Mouse (Mus musculus) neutrophil, adult 83 days (primary cell): ENCODE results near the gene Olfr666. TPM values are rescaled to one million over a fixed set of nuclear protein-coding genes. Genes with fewer than 3 reads are reported as not detected.

ENCODE experiments used
- total RNA-seq, 2 experiments: library from RNA; stranded (reverse); gene quantifications; one replicate each; pipeline ENCODE4 v1.2.4; 2023

The Olfr666 gene
- total RNA-seq = not detected

DNA sequence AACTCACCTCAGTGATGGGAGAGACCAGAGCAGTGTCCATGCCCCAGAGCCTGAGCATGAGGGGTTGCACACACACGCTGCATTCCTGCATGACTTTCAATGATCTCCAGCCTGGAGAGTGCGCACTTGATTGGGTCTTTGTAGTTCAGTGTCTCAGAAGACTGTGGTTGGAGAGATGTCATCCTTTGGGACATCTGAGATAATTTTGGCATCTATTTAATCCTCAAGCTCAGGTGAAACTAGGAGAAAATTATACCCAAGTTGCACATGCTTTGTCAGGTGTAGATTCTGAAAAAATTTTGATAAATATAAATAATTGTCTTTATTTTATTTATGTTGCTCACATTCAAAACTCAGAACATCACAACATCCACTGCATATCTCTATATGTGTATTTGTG lies at the start of gene Olfr666:
Gene Olfr666, minus strand, starts transcription at position 101 of the 400 bp plus-strand sequence.

DNA sequence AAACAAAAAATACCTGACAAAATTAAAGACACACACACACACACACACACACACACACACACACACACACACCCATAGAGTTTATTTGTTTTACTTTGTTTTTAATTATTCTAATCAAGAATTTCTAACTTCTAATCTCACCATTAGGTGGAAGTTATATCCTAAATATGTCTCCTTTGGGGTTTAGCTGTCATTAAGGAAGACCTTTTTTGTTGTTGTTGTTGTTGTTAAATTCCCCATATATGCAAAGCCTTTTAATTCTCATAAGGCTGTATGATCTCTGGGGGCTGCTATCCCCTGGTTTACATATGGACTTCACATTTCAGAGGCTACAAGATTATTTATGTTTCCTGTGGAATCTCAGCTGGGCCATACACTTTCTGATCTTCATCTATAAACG lies 38.2 kb upstream of the Olfr666 start, which contains the start of gene Olfr669:
Gene Olfr669, plus strand, starts transcription at position 301 of the 400 bp plus-strand sequence.

DNA sequence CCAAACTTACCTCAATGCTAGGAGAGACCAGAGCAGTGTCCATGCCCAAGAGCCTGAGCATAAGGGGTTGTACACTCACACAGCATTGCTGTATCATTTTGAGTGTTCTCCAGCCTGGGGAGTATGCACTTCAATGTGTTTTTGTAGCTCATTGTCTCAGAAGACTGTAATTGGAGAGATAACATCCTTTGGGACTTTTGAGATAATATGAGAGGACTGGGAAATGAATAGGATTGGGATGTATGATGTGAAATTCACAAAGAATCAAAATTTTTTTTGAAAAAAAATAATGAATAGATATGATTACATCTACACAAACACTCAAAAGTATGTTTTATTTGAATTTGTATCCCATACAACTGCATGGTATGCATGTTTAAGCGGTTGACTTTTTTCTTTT lies 32.2 kb upstream of the Olfr666 start, which contains the start of gene Olfr668:
Gene Olfr668, minus strand, starts transcription at position 101 of the 400 bp plus-strand sequence.

DNA sequence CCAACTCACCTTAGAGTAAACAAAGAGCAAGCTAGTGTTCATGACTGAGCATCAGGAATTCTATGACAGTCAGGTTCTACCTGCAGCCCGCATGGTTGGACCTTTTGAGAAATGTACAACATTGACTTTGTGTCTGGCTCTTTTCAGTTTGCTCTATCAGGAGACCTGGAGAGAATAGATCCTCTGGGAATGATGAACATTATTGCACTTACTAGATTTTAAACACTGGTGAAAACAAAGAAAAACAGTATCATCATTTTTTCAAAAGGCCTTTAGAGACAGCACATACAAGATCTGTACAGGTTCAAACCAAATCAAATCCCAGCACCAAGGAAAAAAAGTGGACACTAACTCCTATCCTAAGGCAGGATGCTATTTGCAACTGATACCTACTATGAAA lies 25.6 kb upstream of the Olfr666 start, which contains the start of gene Olfr667:
Gene Olfr667, minus strand, starts transcription at position 101 of the 400 bp plus-strand sequence.

DNA sequence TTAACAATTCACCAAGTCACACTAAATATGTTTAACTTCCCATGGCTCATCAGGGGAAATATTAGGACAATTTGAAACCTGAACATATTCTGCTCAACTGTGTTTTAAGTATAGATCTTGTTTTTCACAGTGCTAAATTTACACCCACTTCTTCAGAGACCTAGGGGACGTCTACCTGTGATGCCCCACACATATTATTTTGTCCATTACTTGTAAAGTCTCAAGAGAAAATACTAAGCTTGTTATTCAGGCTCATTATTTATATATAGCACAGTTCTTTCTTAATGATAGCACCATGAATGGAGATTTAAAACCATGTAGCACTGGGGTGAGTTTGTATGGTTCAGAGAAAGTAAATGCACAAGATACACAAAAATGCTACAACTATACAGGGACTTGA lies 18.0 kb downstream of the Olfr666 start, which contains the start of gene Olfr665:
Gene Olfr665, plus strand, starts transcription at position 301 of the 400 bp plus-strand sequence.

DNA sequence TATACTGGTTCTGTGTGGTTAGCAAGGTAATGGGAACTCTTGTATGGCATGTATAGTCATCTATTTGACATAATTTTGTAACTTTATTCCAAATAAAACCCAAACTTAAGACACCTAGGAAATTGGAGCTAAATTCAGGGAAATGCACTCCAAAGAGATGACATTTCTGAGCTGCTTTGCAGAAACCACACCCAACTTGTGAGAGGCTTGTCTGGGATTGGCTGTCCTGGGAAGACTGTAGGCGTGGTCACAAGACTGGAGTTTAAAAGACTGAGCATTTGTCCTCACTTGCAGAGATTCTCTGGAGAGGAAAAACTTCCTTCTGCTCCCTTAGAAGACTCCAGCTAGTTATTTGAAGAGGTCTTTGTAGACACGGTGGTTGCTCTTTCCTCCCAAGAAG lies 39.0 kb downstream of the Olfr666 start, which contains the start of gene Usp17la:
Gene Usp17la, plus strand, starts transcription at position 301 of the 400 bp plus-strand sequence.

DNA sequence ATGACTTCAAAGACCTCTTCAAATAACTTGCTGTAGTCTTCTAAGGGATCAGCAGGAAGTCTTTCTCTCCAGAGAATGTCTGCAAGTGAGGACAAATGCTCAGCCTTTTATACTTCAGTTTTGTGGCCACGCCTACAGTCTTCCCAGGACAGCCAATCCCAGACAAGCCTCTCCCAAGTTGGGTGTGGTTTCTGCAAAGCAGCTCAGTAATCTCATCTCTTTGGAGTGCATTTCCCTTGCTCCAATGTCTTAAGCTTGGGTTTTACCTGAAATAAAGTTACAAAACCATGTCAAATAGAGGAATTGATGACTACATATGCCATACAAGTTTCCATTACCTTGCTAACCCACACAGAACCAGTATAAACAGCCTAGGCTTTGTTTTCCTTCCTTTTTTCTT lies 53.2 kb downstream of the Olfr666 start, which contains the start of gene Usp17lb:
Gene Usp17lb, minus strand, starts transcription at position 101 of the 400 bp plus-strand sequence.

Other genes starting within 250 kb of the Olfr666 start
- gene Olfr658, start 248.6 kb downstream of the Olfr666 start, total RNA-seq = not detected
- gene Olfr659, start 229.2 kb downstream of the Olfr666 start, total RNA-seq = not detected
- not detected for gene Olfr661, start 209.5 kb downstream of the Olfr666 start, total RNA-seq
- gene Usp17le, start 118.5 kb downstream of the Olfr666 start, total RNA-seq = not detected
- gene Usp17lb, start 53.3 kb downstream of the Olfr666 start, total RNA-seq = not detected
- under 1 TPM in 1 of 2 experiments, not detected in 1; 0.13 TPM for gene Usp17la, start 38.9 kb downstream of the Olfr666 start, total RNA-seq
- not detected for gene Olfr665, start 17.9 kb downstream of the Olfr666 start, total RNA-seq
- not detected for gene Olfr667, start 25.5 kb upstream of the Olfr666 start, total RNA-seq
- not detected for gene Olfr668, start 32.1 kb upstream of the Olfr666 start, total RNA-seq
- gene Olfr669, start 38.3 kb upstream of the Olfr666 start, total RNA-seq = not detected
- not detected for gene Olfr670, start 66.7 kb upstream of the Olfr666 start, total RNA-seq
- not detected for gene Olfr671, start 83.2 kb upstream of the Olfr666 start, total RNA-seq
- not detected for gene Olfr672, start 106.1 kb upstream of the Olfr666 start, total RNA-seq
- not detected for gene Olfr675, start 132.5 kb upstream of the Olfr666 start, total RNA-seq
- not detected for gene Olfr676, start 136.7 kb upstream of the Olfr666 start, total RNA-seq
- not detected for gene Olfr677, start 155.4 kb upstream of the Olfr666 start, total RNA-seq
- gene Olfr678, start 168.5 kb upstream of the Olfr666 start, total RNA-seq = not detected
- gene Olfr679, start 185.3 kb upstream of the Olfr666 start, total RNA-seq = not detected
- gene Olfr680-ps1, start 196.9 kb upstream of the Olfr666 start, total RNA-seq = not detected
- not detected for gene Olfr681, start 220.9 kb upstream of the Olfr666 start, total RNA-seq